Mouse (Mus musculus): ENCODE data around the gene Best1.
"Not testable (repeated sequence)": the region's sequence is repeated elsewhere in the genome, so short reads cannot be mapped to it uniquely, and the experiment has no call there.

Best1 gene

DNA sequence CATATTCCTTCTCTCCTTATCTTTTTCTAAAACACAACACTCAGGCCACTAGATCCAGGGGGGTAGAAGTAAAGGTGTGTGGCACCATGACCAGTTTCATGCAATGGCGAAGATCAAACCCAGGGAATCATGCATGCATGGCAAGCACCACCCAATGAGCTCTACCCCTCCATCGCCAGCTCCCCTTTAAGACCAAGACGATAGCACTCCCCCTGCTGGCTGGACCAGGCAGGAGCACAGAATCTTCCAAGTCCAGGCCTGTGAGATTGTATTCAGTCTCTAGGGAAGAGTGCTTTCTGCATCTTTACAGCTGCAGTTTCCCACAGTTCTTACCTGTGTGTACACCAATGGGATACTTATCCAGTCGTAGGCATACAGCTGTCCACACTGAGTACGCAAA, 10.1 kb downstream of the Best1 start:
- DNase-seq (ENCODE audit: low spot score in 2 of 2), result peak; percentile 64 to 87

DNA sequence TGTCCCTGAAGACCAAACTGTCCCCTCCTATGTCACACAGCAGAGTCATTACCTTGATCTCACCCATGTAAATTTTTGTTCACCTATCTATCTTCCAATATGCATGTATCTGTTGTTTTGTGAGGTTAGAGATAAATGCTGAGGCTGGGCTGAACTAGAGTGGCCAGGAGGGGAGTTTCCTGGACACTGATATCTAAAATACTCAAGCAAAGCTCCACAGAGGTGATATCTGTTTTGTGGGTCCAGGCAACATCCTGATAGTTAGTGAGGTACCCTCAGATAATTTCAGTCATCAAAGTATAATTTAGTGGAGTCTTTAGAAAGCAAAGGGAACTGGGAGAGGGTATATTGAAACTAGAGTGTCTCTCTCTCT, 11.6 kb downstream of the Best1 start:
- no peak for DNase-seq (ENCODE audit: low spot score in 2 of 2)

DNA sequence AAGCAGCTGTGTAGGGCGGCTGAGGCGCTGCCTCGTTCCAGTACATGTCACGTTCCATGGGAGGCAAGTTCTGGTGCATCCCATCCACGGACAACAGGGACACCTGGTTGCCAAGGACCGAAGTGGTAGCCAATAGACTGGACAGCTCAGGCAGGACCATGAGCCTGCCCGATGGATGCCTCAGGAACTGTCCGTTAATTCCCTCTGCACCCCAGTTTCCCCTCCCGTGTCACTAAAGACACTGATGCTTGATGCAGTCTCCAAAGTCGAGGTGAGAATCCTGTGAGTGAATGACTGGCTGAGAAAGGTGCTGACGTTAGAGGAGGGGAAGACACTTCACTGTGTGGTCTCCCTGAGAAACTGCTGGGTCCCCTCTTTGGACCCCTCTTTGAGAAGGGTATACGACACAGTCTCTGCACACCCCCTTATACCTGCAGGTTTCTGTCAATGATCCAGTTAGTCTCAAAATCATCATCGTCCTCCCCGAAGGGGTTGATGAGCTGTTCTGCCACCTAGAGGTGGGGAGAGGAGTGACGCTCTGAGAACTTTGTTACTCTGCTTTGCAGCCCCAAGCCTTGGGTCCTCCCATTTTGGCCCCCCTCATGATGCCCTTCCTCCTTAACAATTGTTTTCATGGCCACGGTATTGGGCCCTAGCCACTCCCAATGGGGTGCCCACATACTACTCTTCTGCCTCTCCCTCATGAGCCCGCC, 12.1 kb downstream of the Best1 start:
- DNase-seq (ENCODE audit: low spot score in 2 of 2), result peak in 1 of 2 experiments; percentile 49

DNA sequence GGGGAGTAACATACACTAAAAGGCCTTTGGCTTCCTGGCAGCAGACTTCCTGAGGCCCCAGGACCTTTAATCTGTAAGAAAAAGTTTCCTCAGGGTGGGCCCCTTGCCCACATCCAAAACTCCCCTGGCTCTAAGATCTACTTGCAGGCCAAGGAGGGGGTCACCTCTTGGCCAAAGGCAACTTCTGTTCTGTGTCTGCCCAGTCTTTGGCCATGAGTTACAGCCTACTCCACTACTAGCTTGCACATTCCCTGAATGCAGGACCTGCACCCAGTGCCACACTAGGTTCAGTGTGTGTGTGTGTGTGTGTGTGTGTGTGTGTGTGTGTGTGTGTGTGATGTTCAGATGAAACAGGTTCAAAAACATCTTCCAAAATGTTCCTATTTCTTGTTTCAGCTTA, 13.8 kb downstream of the Best1 start:
- DNase-seq (ENCODE audit: low spot score in 2 of 2), result no peak

DNA sequence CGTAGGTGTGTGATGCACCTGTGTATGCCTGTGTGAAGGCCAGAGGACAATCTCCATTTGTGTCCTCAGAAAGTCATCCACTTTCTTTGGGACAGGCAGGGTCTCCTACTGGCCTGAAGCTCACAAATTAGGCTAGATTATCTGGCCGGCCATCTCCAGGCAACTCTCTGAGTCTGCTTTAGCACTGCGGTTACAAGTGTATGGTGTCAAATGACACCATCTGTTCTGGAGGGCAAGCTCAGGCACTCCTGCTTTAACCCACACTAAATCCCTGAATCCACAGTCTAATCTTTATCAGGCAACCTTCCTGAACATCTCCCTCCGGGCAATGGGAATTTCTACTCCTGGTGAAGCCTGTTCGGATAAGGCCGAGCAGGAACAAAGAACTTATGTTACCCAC, 14.2 kb downstream of the Best1 start:
- no peak for DNase-seq (ENCODE audit: low spot score in 2 of 2)

DNA sequence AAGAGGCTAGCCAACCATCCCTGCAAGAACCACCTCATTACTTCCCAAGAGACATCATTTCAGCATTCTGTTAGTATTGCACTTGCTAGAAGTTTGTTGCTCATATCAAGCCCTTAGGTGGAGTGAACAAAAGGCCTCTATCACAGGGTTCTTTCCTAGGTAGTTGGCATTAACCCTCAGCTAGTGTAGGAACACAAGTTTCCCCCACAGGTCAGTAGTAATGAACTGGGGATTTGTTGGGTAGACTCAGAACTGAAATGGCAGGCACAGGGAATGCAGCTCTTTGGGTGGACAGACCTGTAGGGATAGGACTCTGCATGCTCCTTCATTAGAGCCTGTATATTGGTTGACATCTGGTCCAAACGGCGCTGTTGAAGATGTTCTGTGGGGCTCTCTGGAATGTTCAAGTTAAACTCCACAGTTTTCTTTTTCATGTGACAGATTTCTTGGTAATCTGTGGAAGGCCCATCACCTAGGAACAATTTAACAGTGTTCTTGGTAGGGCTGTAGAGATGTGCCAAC, 15.5 kb downstream of the Best1 start:
- DNase-seq (ENCODE audit: low spot score in 2 of 2), result no peak

DNA sequence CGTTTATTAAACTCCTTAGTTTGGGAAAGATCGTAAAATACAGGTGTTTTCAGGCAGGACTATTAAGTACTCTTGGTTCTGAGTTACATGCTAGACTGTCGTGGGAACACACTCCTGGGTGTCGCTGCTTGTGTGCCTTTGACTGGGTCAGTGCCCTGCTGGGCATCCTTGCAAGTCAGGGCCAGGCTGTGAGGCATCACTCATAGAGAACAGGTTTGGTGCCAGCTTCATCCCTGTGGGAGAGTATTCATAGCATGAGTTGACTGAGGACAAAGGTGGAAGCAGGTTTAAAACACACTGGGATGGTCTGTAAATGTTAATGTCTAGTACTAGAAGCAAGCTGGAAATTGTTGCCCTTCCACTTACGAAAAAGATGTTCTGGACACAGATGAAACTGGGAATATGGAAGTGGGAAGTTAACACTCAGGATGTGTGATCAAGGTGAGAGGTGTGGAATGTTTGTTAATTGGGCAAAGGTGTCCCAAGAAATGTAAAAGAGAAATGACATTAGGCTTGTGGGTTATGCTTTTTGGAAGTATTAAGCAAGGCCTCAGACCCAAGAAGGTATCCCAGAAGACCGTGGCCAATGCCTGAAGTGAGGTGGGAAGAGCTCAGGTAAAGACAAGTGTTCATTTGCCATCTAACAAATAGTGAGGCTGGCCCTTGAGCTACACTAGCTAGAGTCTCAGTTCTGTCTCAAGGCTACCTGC, 16.1 kb downstream of the Best1 start:
- no peak for DNase-seq (ENCODE audit: low spot score in 2 of 2)

DNA sequence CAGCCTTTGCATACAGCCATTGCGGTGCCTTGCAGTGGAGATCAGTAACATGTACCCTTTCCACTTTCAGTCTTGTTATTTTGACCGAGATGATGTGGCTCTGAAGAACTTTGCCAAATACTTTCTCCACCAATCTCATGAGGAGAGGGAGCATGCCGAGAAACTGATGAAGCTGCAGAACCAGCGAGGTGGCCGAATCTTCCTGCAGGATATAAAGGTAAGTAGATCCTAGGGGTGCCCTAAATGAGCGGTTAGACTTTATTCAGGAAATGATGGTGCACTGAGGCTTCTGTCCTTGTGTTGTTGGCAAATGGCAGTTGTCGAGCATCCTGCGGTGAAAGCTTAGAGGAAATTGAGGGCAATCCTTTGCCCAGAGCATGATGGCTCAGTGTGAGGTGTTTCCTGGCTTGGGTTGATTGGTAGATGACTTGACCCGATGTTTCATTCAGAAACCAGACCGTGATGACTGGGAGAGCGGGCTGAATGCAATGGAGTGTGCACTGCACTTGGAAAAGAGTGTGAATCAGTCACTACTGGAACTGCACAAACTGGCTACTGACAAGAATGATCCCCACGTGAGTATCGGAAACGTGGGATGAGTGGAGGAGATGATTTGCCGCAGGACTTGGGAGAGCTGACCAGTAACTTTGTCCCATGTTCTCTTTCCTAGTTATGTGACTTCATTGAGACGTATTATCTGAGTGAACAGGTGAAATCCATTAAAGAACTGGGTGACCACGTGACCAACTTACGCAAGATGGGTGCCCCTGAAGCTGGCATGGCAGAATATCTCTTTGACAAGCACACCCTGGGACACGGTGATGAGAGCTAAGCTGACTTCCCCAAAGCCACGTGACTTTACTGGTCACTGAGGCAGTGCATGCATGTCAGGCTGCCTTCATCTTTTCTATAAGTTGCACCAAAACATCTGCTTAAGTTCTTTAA, 17.1 kb downstream of the Best1 start:
- DNase-seq (ENCODE audit: low spot score in 2 of 2), result no peak

DNA sequence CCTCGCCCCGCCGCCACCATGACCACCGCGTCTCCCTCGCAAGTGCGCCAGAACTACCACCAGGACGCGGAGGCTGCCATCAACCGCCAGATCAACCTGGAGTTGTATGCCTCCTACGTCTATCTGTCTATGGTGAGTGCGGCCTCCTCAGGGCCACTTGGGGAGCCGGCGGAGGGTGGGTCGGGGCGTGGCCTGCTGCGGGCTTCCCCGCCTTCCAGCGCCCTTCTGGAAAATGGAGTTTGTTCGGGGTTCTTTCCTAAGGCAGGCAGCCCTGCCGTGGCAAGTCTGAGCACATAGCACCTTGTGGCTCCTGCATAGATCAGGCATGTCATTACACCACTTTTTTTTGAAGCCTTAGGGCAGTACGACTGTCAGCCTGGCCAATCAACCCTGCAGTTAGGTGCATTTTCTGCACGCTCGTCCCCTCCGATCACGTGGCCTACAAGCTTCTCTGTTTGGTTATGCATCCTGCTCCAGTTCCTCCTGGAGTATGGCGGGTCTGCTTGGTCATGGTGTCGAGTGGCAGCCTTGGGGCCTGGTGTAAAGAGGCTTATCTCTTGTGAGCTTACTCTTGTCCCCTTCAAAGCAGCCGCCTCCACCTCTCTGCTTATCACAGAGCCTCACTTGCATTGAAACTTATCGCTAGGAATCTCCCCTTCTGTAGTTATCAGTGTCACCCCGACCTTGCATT, 18.4 kb downstream of the Best1 start:
- DNase-seq (ENCODE audit: low spot score in 2 of 2), result peak in 1 of 2 experiments; percentile 39

DNA sequence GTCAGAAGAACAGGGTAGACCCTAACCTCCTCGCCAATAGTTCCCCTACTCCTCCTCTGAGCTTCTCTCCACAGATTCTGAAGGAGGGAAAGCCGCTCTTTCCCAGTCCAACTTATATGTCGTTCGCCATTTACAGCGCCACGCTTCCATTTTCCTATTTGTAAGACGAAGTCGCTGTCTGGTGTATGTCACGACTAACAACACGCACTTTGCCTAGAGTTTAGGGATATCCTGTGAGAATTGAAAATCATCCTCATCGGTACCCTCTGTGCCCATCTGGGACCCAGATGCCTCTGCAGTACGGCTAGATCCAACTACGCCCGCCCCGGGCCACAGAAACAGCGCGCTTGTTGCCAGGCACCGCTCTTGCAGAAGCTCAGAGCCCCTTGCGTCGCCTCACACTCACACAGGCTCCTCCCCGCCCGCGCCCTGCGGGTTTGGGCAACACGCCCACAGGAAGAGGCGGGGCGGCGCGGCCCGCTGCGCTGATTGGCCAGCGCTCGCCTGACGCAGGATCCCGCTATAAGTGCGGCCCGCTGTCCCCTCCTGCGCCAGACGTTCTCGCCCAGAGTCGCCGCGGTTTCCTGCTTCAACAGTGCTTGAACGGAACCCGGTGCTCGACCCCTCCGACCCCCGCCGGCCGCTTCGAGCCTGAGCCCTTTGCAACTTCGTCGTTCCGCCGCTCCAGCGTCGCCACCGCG, 19.1 kb downstream of the Best1 start:
- DNase-seq (ENCODE audit: low spot score in 2 of 2), result peak; percentile 95 to 97

DNA sequence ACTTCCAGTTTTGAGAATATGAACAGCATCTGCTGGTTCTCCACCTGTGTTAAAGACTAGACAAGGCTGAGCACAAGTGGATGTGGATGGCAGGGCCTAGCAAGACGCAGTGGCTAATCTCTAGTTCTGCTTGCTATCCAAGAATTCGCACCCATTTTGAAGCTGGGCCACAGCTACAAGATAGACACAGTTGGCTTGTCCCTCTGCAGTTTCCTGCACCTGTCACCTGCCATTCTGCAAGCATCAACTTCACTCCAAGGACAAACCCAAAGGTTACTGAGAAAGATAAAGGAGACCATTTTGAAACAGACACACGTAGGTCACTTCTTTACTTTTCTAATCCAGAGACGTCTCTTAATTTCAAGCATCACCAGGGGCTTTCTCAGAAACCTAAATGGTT, 19.8 kb downstream of the Best1 start:
- no peak for DNase-seq (ENCODE audit: low spot score in 2 of 2)

DNA sequence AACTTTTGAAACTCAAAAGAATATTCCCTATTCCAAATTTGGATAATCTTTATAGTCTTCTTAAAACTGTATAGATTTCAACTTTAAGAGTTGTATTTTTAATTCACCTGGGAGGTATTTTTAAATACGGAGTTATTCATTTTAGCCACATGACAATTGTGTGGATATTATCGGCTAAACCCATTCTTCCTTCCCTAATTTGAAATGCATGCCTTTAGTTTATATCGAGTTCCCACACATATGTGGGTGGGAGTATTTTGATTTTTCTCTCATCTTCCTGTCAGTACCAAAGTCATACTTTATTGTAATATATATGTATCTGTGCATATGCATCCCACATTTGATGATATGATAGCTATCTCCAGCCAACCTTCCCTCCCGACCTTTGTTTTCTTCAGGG, 21.2 kb downstream of the Best1 start, which contains the start of gene Fth1:
Gene Fth1, plus strand, starts transcription at position 341 of the 400 bp plus-strand sequence.
- DNase-seq (ENCODE audit: low spot score in 2 of 2), result no peak

DNA sequence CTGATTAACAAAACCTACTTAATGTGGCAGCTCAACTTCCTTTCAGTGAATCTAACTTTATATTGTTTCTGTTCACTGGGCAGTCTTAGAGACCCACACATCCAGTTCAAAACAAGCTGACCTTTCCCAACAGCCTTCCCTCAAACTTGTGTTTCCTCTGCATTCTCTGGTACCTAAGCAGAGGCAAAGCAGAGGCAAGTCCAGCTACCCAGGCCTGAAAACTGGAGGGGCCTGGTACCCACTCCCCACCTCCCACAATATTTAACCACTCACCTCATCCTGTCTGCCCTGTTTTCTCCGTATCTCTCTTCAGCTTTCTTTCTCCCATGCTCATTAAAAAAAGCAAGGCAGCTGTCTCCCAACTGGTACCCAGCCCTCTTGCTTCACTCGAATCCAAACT, 22.3 kb downstream of the Best1 start:
- DNase-seq (ENCODE audit: low spot score in 2 of 2), result no peak

DNA sequence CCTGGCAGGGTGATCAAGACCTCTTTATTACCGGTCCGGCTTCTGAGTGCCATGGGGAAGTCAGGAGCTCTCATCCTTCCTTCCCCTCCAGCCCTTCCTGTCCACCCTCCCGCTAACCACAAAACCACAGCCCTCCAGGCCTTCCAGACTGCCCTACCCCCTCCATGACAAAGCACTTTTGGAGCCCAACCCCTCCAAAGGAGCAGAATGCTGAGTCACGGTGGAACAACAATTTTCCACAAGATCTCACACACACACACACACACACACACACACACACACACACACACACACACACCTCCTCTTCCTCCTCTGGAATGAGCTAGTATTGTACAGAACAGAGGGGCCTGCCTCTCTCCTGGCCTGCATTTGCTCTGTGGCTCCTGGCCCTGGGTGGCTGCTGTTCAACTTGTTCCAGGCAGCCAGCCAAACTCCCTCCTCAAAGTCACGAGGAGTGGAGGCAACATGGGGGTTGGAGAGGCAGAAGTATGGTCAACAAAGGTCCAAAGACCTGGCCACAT, 22.9 kb downstream of the Best1 start:
- no peak for DNase-seq (ENCODE audit: low spot score in 2 of 2)

DNA sequence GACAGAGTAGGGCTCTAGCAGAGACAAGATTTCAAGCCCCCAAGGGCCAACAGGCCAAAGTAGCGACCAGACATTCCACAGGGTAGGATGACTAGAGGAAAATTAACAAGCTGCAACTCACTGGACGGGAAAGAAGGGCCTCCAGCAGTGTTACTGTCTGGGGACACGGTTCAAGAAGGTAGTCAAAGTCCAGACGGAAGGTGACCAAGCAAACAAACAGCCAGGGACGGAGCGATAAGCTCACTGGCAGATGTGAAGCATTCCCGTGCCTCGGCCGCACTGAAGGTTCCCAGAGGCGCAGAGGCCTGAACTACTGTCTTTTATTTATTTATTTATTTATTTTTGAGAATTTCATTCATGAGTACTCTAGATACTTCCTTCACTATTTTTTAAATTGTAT, 24.3 kb downstream of the Best1 start:
- DNase-seq (ENCODE audit: low spot score in 2 of 2), result no peak

DNA sequence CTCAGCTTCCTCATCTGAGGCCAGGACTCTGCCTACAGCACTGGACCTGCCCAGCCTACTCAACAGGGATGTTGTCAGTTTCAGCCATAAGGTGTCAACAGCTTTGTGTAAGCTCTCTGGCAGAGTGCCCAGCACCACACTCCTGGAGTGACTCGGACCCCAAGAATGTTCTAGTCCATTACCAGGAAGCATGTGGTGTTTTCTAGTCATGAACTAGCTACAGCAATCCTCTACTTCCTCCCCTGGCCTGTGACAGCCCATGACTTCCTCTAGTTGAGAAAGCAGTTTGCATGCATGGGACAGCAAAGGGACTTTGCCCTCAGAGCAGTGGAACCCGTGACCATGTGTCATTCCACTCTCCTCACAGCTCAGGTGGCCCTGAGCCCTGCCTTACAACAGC, 26.6 kb downstream of the Best1 start:
- DNase-seq (ENCODE audit: low spot score in 2 of 2), result not testable (repeated sequence)

DNA sequence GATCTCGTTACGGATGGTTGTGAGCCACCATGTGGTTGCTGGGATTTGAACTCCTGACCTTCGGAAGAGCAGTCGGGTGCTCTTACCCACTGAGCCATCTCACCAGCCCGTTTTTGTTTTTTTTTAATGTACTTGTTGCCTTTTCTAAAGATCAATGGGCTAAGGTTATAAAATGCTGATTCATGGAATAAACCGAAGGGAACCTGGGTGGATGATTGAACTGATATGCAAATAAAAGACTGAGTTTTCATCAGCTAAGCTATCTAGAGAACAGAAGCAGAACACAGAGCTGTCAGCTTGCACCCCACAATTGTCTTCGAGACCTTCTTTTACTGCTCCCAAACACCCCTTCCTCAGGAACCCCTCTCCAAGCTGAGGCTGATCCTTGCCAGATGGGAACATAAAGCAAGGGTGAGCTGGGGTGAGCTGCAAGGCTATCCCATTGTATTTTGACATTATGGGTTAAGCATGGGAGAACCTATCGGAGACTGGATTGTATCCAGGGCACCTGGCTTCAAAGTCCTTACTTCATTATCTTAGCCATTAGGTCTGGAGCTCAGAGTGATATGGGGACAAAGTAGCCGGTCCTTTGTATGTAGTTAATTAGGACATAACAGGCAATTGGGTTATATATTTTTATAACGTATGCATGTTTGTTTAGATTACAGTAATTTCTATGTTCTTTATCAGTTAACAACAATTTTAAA, 33.2 kb downstream of the Best1 start:
- DNase-seq (ENCODE audit: low spot score in 2 of 2), result no peak

DNA sequence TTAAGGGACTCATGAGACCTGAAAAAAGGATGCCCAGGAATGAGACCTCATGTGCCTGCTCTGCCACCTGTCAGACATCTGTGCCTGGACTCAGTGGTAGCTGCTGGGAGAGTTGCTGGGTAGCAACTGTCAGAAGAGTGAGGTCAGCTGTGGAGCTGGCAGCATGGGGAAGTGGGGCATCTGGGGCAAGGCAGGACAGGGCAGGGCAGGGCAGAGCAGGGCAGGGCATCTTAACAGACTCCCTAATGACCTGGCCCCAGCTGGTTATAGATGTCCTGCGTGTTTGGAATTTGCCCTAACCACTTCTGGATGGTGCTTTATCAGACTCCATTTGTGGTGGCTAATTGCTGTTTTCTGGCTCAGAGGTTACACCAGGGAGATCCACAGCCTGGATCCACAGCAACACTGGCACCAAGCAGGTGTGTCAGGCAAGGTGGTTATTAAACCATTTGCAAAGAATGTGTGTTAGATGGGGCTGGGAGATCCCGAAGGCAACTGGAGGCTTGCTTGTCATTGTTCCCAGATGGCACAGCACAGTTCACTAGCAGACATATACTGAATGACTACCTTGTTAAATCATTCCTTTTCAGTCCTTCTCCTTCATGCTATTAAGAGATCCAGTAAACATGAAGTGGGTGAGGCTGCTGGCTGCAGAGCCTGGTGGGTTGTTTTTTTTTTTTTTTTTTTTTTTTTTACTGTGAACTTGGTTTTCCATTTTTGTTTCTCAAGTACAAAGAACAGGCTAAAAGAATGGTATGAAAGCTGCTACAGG, 35.2 kb downstream of the Best1 start:
- no peak for DNase-seq (ENCODE audit: low spot score in 2 of 2)

DNA sequence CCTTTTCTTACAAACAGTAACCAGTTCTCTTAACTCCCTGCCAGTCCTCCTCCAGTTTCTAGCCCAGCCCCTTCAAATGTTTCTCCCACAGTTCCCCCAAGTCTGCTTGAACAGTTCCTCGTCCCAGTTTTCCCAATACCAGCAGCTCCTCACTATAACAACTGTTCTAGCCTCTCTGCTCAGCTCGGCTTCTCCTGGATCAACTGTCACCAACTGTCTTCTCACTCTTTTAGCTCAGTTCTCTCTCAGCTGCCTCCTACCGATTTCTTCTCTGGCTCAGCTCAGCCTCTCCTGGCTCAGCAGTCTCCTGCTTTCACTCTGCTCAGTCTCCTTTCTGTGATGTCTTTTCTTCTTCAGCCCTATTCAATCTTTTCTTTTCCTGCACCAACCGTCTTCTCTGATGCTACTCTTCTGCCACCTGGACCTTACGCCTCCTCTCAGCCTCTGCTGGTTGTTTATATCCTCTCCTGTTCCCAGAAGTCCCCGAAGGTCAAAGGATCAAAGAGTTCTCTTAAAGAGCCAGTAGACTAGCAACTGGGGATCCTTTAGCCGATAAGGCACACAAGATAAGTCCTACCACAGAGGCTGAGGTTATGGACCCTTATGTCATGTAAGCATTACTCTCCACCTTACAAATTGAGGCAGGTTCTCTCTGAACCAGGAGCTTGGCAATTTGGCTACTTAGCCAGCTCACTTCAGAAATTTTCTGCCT, 37.1 kb downstream of the Best1 start:
- DNase-seq (ENCODE audit: low spot score in 2 of 2), result no peak

Data from thymus, postnatal 10 days (tissue).